Mouse (Mus musculus) lung, postnatal 25 days (tissue): ENCODE results near the gene Btbd35f25.
"Not testable (repeated sequence)": the region's sequence is repeated elsewhere in the genome, so short reads cannot be mapped to it uniquely, and the experiment has no call there.

Source experiments
- DNase-seq: peaks from one replicate; pipeline ENCODE4 v3.0.0; 2022; ENCODE audit warnings: low spot score

Btbd35f25 gene

GRCm38 (mm10) chrX:31717056-31717455, at the start of gene Btbd35f25:
TSS of gene Btbd35f25 (minus strand) at chrX:31717156.
- DNase-seq, result not testable (repeated sequence)

GRCm38 (mm10) chrX:31766255-31766654, 49.3 kb upstream of the Btbd35f25 start:
- no peak for DNase-seq

GRCm38 (mm10) chrX:31764001-31764400, 47.0 kb upstream of the Btbd35f25 start:
- DNase-seq, result no peak

- DNase-seq, result no peak
Observed at GRCm38 (mm10) chrX:31745079-31745478, 28.1 kb upstream of the Btbd35f25 start.

GRCm38 (mm10) chrX:31736958-31737357, 20.0 kb upstream of the Btbd35f25 start:
- no peak for DNase-seq
